Mouse (Mus musculus) spleen, postnatal 4 days (tissue): Measurements from ENCODE around the gene Tmie.

ENCODE experiments used
- DNase-seq, 2 experiments: peaks; one replicate each; pipeline ENCODE4 v3.0.0; 2022; ENCODE audit warnings: low spot score in 2 of 2

Gene Tmie

DNA sequence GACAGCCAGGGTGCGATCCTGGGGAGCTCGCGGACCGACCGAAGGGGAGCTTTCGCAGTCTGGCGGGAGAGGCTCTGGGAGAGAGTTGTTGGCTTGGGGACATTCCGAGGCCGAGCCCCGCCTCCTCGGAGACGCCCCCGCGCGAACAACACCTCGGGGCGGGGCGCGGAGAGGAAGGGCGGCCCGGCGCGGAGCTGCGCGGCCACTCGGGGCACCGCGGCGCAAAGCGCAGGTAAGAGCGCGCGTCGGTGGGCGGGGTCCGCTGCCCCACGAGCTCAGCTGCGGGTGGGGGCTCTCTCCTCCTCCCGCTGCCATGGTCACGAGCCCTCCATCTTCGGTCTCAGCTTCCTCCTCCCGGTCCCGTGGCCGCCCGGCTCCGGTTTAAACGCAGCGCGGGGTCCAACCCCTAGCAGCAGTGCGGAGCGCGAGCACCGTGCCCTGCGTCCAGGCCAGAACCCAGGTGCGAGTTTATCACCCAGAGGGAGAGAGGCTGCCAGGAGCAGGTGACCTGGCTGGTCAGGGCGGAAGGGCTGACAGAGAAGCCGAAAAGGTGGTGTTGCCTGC is at the start of gene Tmie:
Gene Tmie (minus strand): TSS at position 116 of the 564 bp plus-strand sequence.
- DNase-seq = no peak

DNA sequence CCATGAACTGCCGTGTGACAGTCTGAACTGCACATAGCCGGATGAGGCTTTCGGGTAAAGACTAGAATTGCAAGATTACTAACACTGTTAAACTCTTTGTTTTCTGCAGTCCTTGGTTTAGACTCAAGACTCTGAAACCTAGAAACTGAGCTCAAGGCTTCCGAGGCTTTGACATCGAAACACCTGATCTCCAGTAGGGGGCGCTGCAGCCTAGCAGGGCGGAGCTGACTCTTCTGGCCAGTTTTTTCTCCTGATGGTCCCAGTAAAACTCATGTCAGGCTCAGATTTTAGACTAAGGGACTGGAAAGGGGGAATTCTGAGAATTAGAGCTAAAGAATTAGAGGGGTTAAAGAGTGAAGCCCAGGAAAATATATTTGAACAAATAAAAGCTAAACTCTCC is 42.8 kb upstream of the Tmie start:
- peak; percentile 53 to 84 for DNase-seq

DNA sequence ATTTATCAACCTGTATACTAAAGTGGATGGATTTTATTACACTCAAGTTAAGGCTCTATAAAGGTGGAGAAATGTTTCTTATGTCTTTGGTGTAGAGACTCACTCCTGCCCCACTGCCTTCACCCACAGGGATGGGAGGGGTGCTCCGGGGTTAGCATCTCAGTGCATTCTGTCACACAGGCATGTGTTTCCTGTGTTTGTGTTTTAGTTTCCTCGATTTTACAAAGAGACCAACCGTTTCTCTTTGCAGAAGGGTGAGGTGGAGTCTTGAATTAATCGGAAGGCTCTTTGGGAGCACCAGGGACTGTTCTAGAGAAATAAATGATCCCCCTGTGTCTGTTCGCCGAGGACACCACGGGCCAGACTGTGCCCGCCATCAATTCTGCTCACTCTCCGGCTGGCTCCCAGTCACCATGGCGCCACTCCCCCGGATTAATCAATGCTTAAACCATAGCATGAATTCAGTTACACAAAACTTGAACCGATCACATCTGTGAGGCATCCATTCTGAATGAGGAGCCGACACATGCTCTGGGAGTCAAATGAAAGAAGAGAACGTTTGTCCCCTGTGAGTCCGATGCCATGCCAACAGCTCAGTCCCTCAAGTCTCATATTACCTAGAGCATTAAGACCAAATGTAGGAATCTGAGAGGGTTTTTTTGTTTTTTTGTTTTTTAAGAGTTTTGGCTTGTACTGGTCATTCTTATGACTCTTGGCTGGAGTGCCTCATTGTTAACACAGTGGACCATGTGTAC is 40.9 kb upstream of the Tmie start:
- DNase-seq = no peak

DNA sequence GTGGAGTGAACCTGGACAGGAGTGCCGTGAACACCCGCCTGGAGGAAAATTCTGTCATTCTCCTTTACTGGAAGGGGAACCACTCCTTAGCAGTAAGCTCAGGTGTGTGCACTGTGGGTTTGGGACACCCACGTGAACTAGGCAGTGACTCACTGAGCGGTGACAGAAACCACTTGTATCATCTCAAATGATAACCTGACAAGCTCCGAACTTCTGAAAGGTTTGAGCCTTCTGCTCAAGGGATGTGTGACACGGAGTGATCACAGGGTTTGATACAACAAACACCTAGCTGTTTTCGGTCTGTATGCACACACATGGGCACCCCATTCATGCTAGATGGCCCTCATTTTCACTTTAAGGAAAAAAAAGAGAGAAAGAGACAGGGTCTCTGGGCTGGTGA is 36.9 kb upstream of the Tmie start, which contains the start of gene Fam240a:
Gene Fam240a (minus strand): TSS at position 76 of the 400 bp plus-strand sequence.
- no peak for DNase-seq

DNA sequence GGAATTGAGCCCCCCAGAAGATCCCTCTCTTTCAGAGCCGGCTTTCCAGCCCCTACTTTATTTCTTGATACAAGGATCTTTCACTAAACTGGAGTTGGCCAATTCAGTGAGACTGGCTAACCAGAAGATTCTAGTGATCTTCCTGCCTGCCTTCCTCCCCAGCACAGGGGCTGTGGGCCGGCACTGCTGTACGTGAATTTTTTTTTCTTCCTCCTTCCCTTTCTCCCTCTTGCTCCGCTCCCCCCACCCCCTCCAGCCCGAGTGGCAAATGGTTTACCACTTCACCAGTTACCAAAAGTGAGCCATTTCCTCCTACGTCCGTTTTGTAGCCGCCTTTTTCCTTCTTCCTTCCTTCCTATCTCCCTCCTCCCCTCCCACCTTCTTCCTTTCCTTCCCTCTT is 35.6 kb upstream of the Tmie start:
- no peak for DNase-seq

DNA sequence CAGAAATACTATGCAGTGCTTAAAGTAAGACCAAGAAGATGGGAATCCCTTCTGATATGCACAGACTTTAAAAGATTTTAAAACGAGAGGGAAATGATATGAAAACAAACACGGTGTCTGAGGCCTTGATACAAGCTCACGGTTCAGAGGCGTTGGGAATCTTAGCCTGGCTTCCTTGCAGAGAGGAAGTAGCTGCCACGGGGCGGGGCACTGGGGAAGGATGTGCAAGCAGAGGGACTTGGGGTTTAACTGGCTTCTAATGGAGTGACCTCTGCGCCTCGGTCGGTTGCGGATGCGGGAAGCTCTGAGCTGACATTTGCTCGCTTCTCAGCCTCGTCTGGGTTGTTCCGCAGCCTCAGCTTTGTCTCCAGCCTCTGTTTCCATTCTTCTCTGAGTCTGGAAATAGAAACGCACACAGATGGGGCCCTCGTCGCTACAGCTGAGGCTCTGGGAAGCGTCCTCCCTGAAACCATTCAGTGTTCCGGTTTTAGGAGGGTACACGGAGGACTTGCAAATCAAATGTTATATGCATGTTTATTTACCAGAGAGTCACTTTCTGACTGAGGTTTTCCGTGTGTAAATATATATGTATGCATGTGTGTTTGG is 34.8 kb upstream of the Tmie start:
- no peak for DNase-seq

DNA sequence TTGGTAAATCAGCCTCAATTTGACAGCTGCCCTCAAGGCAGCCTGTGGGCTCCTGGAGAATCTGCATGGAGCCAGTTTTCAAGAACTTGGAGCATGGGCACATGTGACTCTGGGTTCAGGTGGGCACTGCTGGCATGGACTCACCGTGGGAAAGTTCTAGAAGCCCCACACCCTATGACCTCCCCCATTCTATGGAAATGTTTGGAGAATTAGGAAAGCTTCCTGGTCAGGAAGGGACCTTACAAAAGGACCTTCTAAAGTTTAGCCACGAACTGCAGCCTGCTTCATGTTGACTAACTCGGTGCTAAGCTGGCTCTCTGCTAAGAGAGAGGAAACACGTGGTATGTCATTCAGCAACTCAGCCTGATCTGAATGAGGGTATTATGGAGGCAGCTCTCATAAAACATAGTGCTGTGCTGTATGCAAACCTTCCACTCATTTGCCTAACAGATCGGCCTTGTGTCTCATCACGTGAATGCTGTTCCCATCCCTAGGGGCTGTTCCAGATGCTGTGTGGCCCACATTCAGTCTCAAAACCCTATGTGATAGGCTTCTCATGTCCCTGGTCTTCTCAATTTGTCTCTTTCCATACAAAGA is 29.6 kb upstream of the Tmie start:
- DNase-seq = no peak

DNA sequence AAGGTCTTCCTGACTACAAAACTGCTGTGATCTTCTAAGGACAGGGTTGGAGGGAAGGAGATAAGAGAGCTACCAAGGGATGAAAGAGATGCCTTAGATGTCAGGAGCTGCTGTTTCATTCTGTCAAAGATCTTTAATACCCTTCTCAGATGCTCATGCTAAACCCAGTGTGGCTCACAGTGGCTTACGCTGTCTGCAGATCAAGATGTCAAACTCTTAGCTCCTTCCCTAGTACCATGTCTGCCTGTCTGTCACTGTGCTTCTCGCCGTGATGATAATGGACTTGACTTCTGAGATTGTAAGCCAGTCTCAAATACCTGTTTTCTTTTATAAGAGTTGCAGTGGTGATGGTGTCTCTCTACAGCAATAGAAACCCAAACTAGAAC is 28.7 kb upstream of the Tmie start:
- DNase-seq = no peak

DNA sequence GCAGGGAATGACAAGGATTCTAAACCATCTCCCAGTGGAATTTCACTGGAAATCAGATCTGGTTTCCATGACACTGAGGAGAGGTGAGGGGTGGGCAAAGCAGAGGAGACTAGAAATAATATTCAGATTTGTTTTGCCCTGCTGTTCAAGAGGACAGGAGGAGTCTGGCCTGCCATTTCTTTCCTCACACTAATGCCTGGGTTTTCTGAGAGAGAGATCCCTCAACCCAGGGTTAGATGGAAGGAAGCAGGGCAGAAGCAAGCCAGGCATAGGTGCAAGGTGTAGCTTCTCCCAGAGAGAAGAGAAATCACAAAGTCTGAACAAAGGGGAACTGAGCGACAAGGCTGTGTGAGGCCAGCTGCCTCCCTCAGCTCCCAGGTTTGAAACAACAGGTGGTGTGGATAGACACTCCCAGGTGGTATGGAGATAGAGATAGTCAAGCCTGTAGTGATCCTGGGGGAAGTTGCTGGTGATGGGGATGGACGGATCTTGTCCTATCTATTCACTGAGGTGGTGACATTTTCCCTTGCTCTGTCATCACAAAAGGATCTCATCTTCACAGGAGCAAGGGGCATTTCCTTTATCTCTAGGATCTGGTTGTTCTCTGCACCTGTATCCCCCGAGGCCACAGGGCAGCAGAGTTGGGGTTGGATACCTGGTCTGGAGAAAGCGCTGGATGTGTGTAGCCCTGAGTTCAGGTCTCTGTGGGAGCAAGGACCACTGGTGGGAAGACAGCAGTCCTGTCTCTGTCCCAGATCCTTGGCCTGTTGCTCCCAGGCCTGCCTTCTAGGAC is 28.1 kb upstream of the Tmie start:
- DNase-seq = no peak

DNA sequence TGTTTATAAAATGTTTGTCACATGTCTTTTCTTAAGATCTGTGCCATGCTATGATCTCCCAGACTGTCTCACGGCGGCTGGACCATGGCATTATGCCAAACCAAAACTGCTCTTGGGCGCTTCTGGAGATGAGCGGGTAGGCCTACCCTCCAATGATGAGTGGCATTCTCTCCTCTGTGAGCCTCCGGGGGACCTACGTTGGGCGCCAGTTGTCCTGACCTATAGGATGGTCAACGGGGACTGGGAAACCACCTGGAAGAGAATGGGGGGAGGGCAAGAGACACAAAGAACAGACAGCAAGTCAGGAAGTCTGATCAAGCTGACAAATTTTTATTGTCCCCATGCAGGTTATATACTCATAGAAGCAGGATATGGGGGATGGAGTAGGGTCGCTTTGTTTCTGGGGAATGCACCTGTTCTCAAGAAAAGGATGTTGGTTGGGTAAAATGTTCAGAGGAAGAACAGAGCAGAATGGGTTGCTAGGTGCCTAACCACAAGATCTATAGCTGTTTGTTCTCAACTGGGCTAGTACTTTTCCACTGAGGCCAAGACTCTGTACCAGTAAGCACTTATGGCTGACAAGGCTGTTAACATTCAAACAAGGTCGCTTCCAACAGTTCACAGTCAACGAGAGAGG is 27.4 kb upstream of the Tmie start:
- DNase-seq = no peak

DNA sequence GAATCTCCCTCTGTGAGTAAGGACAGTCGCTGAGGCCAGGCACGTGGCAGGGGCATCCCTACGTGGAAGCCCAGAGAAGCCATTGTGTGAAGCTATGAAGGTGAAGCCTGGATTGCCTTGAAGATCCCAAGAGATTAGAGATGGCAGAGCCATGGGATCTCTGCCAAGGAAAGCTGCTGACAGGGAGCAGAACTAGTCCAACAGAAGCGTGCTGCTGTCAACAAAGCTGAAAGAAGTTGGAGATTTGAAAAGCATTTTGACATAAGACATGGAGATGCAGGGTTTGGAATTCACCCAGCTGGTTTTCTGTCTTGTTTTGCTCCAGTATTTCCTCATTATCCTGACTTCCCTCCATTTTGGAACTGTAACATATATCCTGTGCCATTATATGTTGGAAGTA is 22.4 kb upstream of the Tmie start:
- no peak for DNase-seq

DNA sequence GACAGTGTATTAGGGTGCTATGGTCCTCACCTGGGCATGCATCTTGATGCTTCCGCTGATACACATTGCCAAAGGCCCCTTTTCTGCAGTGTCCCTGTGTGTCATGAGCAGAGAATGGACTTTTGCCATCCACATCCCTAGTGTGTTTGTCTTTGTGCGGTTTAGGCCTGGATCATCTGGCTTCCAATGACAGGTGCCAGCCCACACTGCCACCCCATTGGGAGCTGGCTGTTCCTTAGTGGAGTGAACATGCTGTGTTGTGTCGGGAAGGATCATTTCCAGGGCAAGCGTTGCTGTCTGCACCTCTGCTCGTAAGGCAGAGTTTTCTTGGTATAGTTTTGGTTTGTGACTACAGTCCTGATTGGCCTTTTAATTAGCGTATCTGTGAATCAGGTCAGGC is 21.3 kb upstream of the Tmie start:
- no peak for DNase-seq

DNA sequence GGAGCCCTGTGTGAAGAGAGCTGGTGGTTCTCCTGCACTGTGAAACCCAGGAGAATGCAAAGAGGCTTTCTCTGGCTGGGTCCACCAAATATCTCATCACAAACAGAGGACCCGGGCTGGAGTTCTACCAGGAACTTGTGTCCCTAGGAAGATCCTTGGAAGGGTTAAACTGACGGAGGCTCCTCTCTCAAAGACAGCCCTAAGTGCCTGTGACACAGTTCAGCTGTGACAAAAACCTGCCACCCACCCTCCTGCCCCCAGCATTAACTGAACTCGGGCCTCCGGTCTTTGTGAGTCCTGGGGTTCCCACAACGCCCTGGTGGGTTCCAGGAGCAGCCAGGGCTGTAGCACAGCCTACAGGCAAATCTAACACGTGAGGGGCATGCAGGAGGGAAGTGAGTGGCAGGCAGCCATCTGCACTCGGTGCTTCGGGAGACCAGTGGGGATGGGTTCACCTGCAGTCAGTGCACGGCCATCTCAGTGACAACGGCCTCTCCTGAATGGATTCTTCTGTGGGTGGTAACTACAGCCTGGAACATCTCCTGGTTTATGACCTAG is 19.6 kb upstream of the Tmie start:
- DNase-seq = no peak

DNA sequence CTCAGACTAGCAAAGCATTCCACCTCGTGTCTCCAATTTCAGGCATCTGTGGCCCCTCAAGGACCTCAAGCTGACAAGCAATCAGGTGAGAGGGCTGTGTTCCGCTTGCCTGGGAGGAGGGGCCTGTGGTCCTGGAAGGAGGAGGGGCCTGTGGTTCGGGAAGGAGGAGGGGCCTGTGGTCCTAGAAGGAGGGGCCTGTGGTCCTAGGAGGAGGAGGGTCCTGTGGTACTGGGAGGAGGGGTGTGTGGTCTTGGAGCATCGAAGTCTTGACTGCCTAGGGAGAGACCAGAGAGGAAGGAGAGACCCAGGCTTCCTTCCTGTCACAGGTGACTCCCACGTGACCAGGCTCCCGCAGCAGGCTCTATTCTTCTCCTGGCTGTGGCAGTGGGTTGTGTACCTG is 16.7 kb upstream of the Tmie start:
- no peak for DNase-seq

DNA sequence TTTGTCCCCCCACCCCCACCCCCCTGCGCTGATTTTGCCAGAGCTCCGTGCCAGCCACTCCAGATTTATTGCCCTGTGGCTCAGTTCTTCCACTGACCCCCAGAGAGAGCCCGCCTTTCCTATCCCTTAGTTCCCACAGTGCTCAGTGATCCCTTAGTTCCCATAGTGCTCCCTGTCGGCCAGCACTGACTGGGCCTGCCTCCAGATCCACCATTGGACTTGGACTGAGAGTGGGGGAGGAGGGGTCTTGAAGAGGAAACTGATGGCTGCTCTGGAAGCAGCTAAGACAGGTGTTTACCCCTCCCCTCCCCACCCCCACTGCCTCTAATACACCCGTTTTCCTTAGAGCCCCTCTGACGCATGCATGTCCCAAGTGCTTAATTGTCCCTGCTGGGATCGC is 16.1 kb upstream of the Tmie start:
- no peak for DNase-seq

DNA sequence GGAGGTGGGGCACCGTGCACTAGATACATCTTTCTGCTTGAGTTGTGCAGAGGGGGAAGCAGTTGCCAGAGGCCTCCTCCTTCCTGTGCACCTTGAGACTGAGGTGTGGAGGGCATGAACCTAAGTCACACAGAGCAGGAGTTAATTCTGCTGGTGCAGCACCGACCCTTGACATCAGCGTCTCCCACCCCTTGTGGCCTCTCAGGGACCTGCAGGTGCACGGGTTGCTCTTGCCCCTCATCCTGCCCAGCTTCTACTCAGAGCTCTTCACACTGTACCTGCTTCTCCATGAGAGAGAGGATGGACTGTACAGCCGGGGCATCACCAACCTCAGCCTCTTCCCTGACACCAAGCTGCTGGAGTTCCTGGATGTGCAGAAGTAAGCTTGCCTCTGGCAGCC is 15.6 kb upstream of the Tmie start:
- no peak for DNase-seq

DNA sequence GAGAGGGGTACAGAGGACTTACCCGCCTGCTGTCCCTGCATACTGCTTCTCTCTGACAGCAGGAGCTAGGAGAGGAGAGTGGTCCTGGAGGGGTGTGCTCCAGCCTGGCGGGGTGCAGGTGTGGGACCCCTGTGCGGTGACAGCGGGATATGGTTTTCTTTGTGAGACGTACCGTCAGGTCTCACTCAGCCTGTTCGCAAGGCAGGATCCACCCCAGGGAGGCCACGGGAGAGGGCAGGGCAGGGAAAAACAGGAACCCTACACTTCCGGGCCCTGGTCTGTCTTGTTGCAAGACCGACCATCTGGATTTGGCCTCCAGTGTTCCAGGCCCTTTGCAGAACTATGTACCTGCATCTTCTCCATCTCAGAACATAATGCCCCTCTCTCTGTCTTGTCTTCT is 13.5 kb upstream of the Tmie start:
- DNase-seq = no peak

DNA sequence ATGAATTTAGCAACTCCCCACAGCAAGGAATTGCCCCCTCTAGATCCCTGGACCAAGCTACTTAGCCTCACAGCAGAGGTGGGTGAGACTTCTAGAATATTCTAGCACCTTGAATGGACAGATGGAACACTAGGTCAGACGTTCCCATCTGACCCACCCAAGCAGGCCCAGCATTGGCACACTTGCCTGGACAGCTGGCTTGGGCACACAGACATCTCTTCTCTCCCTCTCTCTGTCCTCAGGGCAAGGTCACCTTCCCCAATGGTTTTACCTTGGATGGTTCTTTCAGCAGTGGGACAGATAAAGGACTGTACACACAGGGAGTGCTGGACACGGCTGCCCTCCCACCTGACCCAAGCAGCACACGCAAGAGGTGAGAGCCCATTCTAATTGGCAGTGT is 12.6 kb upstream of the Tmie start:
- DNase-seq = no peak

DNA sequence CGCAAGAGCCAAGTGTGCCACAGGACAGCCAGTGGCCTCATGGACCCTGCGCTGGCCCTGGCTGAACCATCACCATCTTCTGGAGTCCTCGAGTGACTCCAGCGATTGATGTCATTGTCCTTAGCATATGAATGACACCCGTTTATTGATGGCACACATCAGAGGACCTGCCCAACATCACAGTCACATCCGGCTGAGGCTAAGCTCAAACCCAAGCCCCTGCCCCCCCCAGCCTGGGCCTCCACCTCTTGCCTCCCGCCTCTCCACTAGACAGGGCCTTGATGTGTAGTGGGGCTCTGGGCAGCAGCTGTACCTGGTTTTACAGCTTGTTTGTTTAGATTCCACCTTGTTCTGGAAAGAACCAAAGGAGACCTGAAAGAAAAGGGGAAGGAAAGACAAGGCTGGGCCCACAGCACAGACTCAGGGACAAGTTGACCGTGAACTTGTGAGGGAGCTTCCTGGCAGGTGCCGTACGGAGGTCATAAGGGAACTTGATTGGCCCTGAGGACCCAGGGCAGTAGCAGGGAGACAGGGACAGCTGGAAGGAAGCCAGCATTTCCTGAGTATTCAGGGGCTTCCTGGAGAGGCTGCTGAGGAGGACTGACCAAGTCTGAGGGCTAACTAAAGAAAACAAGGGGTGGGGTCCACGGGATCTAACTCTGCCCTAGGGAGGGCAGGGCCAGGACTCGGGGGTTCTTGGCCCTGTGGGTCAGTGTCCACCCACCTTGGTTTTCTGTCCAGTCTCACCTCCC is 11.3 kb upstream of the Tmie start:
- no peak for DNase-seq

DNA sequence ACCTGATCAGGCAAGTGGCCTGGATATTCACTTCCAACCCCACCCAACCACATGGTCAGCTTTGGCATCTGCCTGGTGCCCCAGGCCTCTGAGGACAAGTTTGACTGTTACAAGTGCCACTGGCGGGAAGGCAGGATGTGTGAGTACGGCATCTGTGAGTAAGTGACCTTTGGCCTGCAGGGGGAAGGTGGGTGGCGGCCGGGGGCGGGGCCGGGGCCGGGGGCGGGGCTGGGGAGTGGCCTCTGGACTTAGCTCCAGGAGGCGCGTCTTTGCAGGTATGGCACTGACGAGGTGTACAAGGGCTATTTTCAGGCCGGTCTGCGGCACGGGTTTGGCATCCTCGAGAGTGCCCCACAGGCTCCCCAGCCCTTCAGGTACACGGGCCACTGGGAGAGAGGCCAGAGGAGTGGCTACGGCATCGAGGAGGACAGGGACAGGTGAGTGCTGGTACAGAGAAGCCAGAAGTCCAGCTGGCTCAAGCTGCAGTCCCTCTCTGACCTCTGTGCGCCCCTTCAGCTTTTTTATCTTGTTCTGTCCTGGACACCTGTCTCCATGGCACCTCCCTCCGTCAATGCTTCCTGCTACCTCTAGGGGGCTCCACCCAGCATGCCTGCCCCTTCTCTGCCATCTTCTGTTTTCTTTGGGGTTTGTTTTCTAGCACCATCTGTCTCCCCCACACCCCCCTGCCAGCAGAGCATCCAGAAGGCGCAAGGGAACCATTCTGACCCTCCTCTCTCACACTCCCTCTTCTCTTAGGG is 10.3 kb upstream of the Tmie start:
- DNase-seq = no peak
